Mouse (Mus musculus) right cerebral cortex, postnatal 36 days (tissue): ENCODE results near the gene Tom1.

Experiments used
- DNase-seq, 2 experiments: peaks; one replicate each; pipeline ENCODE4 v3.0.0; 2022; ENCODE audit warnings: low spot score in 2 of 2, mixed read lengths in 1 of 2

Gene Tom1

GRCm38 (mm10) chr8:75033511-75034243, at the start of gene Tom1:
TSS of gene Tom1 (plus strand) at chr8:75033705.
- peak; percentile 96 to 97 for DNase-seq

GRCm38 (mm10) chr8:74987436-74987835, 46.1 kb upstream of the Tom1 start:
- no peak for DNase-seq

GRCm38 (mm10) chr8:74990021-74990420, 43.5 kb upstream of the Tom1 start:
- DNase-seq, result no peak

- no peak for DNase-seq
Observed at GRCm38 (mm10) chr8:74993081-74993474, 40.4 kb upstream of the Tom1 start, which contains the start of gene Hmgxb4. TSS of gene Hmgxb4 (plus strand) at chr8:74993356.

GRCm38 (mm10) chr8:74993475-74994451, 39.7 kb upstream of the Tom1 start:
- DNase-seq, result peak; percentile 68 to 76

GRCm38 (mm10) chr8:74994540-74994939, 39.0 kb upstream of the Tom1 start:
- no peak for DNase-seq

GRCm38 (mm10) chr8:75000431-75000830, 33.1 kb upstream of the Tom1 start:
- no peak for DNase-seq

GRCm38 (mm10) chr8:75008826-75009225, 24.7 kb upstream of the Tom1 start:
- DNase-seq, result no peak

GRCm38 (mm10) chr8:75013557-75013956, 19.9 kb upstream of the Tom1 start:
- no peak for DNase-seq

GRCm38 (mm10) chr8:75013964-75014363, 19.5 kb upstream of the Tom1 start:
- no peak for DNase-seq

- no peak for DNase-seq
Observed at GRCm38 (mm10) chr8:75015981-75016380, 17.5 kb upstream of the Tom1 start.

- DNase-seq, result no peak
Observed at GRCm38 (mm10) chr8:75016422-75016821, 17.1 kb upstream of the Tom1 start.

GRCm38 (mm10) chr8:75018274-75018972, 15.1 kb upstream of the Tom1 start:
- DNase-seq, result no peak

- DNase-seq, result no peak
Observed at GRCm38 (mm10) chr8:75023660-75024316, 9.7 kb upstream of the Tom1 start.

- DNase-seq, result no peak
Observed at GRCm38 (mm10) chr8:75025809-75026208, 7.7 kb upstream of the Tom1 start.

GRCm38 (mm10) chr8:75030453-75031024, 3.0 kb upstream of the Tom1 start:
- no peak for DNase-seq

GRCm38 (mm10) chr8:75032961-75033360, 544 bp upstream of the Tom1 start:
- DNase-seq, result no peak

GRCm38 (mm10) chr8:75034285-75034684, 780 bp downstream of the Tom1 start:
- DNase-seq, result no peak

GRCm38 (mm10) chr8:75035640-75036039, 2.1 kb downstream of the Tom1 start:
- no peak for DNase-seq

GRCm38 (mm10) chr8:75038497-75038896, 5.0 kb downstream of the Tom1 start:
- no peak for DNase-seq

- no peak for DNase-seq
Observed at GRCm38 (mm10) chr8:75039754-75040153, 6.2 kb downstream of the Tom1 start.
